Mouse (Mus musculus) mouse embryonic stem cell (cell line): ENCODE measurements around the gene Otx2.

Source experiments
- in situ Hi-C, 2 experiments: fragments of 300-500 bp; cut with MboI; formaldehyde crosslinking; loops; 1 replicate in 1 of 2; 3 replicates in 1 of 2; pipeline ENCODE4 v1.14.3; 2019 to 2020; ENCODE audit warnings: low sequenced_read_pairs in 2 of 2, low pct_unique_long_range_greater_than_20kb in 1 of 2, mixed read lengths in 1 of 2; ENCODE audit not compliant: unreplicated experiment in 1 of 2

Otx2 gene

DNA sequence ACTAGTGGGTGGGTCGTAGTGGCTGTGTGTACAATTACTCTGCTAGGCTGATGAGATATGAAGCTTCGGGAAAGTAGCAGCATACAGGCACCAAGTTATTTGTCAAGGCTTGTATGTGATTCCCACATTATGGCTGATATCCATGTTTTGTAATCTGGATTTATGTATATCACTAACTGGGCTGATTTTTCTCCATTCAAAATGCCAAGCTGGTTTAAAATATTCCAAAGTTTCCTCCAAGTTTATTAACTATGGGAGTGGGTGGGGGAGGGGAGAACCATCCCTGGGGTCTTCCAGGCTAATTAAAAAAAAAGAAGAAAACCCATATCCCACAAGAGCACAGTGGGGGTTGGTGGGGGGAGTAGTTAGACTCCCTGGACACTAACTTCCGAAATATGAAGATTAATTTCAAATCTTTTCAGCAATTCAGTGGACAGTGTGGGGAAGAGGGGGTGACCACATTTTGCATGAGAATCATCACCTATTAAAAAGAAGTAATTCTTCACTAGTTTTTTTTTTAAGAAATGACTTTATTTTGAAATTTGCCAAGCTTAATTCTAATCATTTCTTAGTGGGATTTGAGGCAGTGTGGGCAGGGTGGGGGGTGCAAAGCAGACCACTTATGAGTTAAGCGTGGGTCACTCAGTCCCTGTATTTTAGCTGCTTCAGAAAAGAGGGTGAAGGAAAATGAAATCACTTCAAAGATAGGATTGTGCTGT, 2.7 kb downstream of the Otx2 start:
- in situ Hi-C loops: no loop called here

- in situ Hi-C loops: no loop called here
Measured at GRCm38 (mm10) chr14:48670258-48670630, 3.4 kb downstream of the Otx2 start.

DNA sequence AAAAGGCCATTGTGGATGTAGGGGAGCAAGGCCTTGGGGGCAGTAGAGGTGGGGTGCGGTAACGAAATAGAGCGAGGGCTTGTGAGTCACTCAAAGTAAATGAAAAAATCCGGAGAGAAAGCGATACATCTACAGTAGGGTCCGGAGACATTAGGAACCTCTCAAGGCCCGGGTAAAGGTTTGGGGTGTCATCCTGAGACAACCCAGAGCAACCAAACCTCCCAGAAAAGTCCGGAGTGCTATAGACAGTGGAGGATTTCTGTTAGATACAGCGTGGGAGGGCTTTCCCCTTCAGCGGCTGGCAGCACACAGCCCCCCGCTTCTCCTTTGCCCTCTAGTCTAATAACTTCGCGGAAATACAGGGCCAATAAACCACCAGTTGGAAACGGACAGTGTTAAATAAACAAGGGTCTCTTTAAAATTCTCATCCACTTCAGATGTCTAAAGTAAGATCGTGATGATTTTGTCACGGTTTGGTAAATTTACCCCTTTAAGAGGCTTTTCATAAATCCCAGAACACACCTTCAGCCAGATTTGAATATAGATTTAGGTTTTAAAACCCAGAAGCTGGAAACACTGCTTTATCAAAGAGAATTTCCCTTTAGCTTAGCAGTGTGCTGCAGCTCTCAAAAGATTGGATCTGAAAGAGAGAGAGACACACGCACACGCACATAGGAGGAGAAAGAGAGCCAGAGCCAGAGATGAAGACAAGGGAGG, 3.9 kb downstream of the Otx2 start:
- in situ Hi-C loops: no loop called here

GRCm38 (mm10) chr14:48668761-48669303, 4.8 kb downstream of the Otx2 start:
- in situ Hi-C loops: no loop called here

- in situ Hi-C loops: no loop called here
Measured at GRCm38 (mm10) chr14:48668051-48668481, 5.6 kb downstream of the Otx2 start.

GRCm38 (mm10) chr14:48667396-48667795, 6.2 kb downstream of the Otx2 start:
- in situ Hi-C loops: no loop called here

DNA sequence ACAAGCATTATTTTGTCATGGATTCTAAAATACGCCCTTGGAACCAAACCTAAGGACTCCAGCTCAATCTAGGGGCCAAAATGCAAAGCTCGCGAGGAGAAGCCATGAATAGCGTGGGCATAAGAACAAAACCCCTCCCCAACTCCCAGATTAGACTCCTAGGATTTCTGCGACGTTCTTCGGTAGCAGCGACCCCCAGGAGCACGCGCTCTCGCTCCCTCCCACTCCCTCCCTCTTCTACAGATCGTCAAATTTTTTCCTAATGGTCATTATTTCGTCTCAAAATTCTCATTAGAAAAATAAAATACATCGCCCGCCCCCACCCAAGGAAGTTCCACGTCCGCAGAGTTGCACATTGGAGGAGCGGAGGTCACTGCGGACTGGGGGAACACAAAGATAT, 6.8 kb downstream of the Otx2 start:
- in situ Hi-C loops: no loop called here

GRCm38 (mm10) chr14:48665816-48666661, 7.6 kb downstream of the Otx2 start:
- in situ Hi-C loops: no loop called here

- in situ Hi-C loops: no loop called here
Measured at GRCm38 (mm10) chr14:48664841-48665815, 8.5 kb downstream of the Otx2 start.

- in situ Hi-C loops: no loop called here
Measured at GRCm38 (mm10) chr14:48664001-48664810, 9.4 kb downstream of the Otx2 start.

GRCm38 (mm10) chr14:48663531-48663930, 10.1 kb downstream of the Otx2 start:
- in situ Hi-C loops: no loop called here

DNA sequence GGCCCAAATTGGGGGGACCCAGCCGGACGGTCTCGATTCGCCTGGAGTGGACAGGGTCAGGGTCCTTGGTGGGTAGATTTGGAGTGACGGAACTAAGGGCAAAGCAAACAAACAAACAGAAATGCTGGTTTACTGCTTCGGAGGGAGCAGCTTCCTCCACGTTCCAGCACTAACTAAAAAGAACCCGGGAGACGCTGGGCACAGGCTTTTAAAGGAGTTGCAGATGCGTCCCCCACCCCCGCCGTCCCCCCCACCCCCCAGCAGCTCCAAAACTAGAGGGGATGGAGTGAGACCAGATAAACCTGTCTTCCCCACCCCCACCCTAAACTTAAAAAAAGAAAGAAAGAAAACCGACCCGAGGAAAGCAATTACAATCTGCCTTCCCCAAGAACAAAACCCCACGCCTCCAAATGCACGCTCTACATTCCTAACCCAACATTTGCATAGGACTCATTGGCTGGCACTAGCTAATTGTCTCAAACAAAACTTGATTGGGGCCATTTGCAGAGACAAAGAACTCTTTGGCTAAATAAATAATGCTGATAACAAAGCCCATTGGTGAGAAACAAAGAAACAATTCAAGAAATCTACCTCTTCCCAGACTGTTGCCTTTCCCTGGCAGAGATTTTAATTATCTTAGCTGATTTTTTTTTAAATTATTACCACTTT, 10.9 kb downstream of the Otx2 start:
- in situ Hi-C loops: no loop called here

DNA sequence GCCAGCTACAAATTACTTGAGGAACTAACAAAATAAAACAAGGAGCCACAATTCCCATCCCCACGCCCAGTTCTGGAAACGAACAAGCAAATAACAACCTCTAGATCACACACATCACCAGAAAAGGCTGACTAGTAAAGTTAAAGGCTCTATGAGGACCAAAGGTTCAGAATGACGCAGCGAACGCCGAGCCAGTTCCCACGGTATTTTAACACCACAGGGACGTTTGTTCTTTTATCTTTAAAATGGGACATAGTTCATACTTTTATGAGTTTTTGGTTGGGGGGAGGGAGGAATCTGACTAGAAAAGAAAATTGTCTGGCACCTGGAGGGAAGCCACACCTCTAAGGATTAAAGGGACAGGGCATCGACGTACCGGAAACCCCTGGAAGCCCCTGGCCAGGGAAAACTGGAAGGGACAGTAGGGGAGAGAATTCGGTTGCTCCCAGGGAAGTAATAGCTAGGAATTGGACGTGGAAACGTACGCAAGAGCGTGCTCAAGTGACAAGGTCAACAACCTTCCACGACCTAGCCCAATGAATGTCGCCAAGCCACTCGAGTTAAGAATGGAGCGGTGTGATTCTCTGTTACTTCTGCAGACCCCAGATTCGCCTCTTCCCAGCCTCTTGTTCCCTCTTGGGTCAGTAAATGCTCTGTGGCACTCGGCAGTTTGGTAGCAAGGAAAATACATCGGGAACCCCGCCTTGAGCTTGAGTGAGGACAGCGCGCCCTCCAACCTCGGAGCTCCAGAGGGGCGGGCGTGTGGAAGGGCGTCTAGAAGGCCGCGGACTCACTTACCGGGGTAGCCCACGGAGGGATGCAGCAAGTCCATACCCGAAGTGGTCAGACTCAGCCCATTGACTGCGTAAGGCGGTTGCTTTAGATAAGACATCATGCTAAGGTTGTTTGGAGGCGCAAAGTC, 11.7 kb downstream of the Otx2 start:
- in situ Hi-C loops: no loop called here

- in situ Hi-C loops: no loop called here
Measured at GRCm38 (mm10) chr14:48661151-48661550, 12.5 kb downstream of the Otx2 start.

GRCm38 (mm10) chr14:48660593-48660992, 13.0 kb downstream of the Otx2 start:
- in situ Hi-C loops: no loop called here

GRCm38 (mm10) chr14:48659661-48660060, 14.0 kb downstream of the Otx2 start:
- in situ Hi-C loops: loop anchor here in 1 of 2 experiments (5.0 kb wide), 1 partner anchor 38 kb away; no protein-coding TSS in a partner anchor
